In the genomic region with DNA sequence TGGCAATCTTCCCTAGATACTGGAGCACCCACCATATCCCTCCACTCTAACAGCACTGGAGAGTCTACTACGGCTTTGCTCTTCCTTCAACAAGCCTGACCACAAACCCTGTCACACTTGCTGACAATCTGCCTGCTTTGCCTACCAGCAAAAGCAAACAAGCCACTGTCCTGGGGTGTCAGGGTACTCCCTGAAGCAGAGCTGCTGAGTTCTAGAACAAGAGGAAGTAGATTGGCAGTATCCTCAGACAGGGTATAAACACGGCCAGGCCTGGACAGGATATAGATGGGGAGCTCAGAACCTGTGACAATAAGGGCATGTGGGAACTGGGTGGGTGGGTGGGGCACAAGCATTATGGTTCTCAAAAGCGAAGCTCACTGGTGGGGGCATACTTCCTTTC, we compare ENCODE assay signal across 15 mouse cellular contexts. TPM values are rescaled to one million over a fixed set of nuclear protein-coding genes. Genes with fewer than 3 reads are reported as not detected.
DNase-seq lines count a peak whose midpoint lies in the region; ATAC-seq and TF ChIP-seq lines count a peak whose summit lies in the region.
"Had no signal": no experiment of that assay in that cellular context is flagged by ENCODE, and none has a peak within 500 bp of the region (broad histone marks: within the 10 kb centered on the region; RNA-seq: fewer than 3 reads in every experiment).

No protein-coding gene starts in this region.

- ATAC-seq in heart, embryonic 15.5 days (replicated peaks; ENCODE audit: insufficient number of reproducible peaks, insufficient read depth, low FRiP score, low read depth) = no peak

- H3K27ac ChIP-seq in heart, embryonic 15.5 days = peak overlapping the region; percentile 92

- no peak overlapping the region for H3K4me3 ChIP-seq in heart, embryonic 15.5 days
- no peak overlapping the region for H3K4me3 ChIP-seq in lung, adult 2 months (replicated peaks; ENCODE audit: extremely low read depth, low read depth, low read length)
- H3K4me3 ChIP-seq: embryonic facial prominence, embryonic 15.5 days; neural tube, embryonic 15.5 days had no signal

- WGBS in heart, embryonic 15.5 days = 77% methylated on average over 3 of the region's 3 CpGs
- WGBS in lung, adult 2 months = 49% methylated on average over 3 of the region's 3 CpGs

- no peaks in the 10 kb centered on the region for H3K27me3 ChIP-seq in heart, embryonic 15.5 days
- H3K27me3 ChIP-seq: embryonic facial prominence, embryonic 15.5 days; neural tube, embryonic 15.5 days had no signal

- no peak overlapping the region for H3K9ac ChIP-seq in heart, embryonic 15.5 days
- H3K9ac ChIP-seq: embryonic facial prominence, embryonic 15.5 days; neural tube, embryonic 15.5 days had no signal

- no peak for TF ChIP-seq CTCF in lung, adult 2 months (IDR thresholded peaks at IDR 0.05; ENCODE audit: insufficient read depth, low read length)

- no peaks in the 10 kb centered on the region for H3K9me3 ChIP-seq in heart, embryonic 15.5 days (replicated peaks)
- H3K9me3 ChIP-seq: embryonic facial prominence, embryonic 15.5 days; neural tube, embryonic 15.5 days had no signal

- H3K36me3 ChIP-seq in heart, embryonic 15.5 days = peaks cover 5% of the 10 kb centered on the region; the same call in 1 of the 2 replicates

- peaks cover 74% of the 10 kb centered on the region for H3K4me1 ChIP-seq in heart, embryonic 15.5 days (replicated peaks)
- peaks cover 45% of the 10 kb centered on the region for H3K4me1 ChIP-seq in lung, adult 2 months (ENCODE audit: control insufficient read depth, insufficient read depth, low read length)

- TF ChIP-seq POLR2A in lung, adult 2 months (IDR thresholded peaks at IDR 0.05; ENCODE audit: borderline replicate concordance, extremely low read depth, low read depth, low read length) = no peak

- no peak for DNase-seq in heart, postnatal 4 days
- DNase-seq in lung, postnatal 25 days (ENCODE audit: low spot score) = peak; percentile 66
- DNase-seq in lung, adult 2 months = no peak
- peak; percentile 69 for DNase-seq in T-cell, adult 2 months (ENCODE audit: low spot score)
- DNase-seq in natural killer cell, adult 2 months (ENCODE audit: low spot score in 2 of 2) = peak; percentile 77 to 86
- no peak for DNase-seq in left cerebral cortex, adult 9 months (ENCODE audit: low spot score in 2 of 2)
- DNase-seq in thymus, postnatal 10 days (ENCODE audit: low spot score in 2 of 2) = no peak
- DNase-seq: cerebellum, postnatal 14 days; kidney, postnatal 36 days; left cerebral cortex, postnatal 4 days; thymus, adult 18-20 months had no signal

- H3K4me2 ChIP-seq in heart, embryonic 15.5 days = no peak overlapping the region
- H3K4me2 ChIP-seq: embryonic facial prominence, embryonic 15.5 days; neural tube, embryonic 15.5 days had no signal

RNA-seq across cellular contexts. Expression of a gene that starts 35.0 kb away (rescaled TPM):
- 5.9 and 10.1 TPM in 2 replicates for polyA plus RNA-seq in heart, embryonic 15.5 days (2015; fragmentation: Nextera tagmentation; extraction: Ambion mirVana)
- total RNA-seq in heart, postnatal 4 days (2021) = 1 to 10 TPM; 6.2 to 8.6 TPM
- 3.5 and 5.3 TPM in 2 replicates for polyA plus RNA-seq in lung, adult 2 months (2012; rRNA removed)
- total RNA-seq: hematopoietic stem cell, adult 5-6 weeks had no signal

RNA-seq across cellular contexts. Expression of a gene that starts 35.1 kb away (rescaled TPM):
- polyA plus RNA-seq in heart, embryonic 15.5 days (2015; fragmentation: Nextera tagmentation; extraction: Ambion mirVana) = 316 and 390 TPM in 2 replicates
- 100 to 1,000 TPM; 286 to 326 TPM for total RNA-seq in heart, postnatal 4 days (2021)
- polyA plus RNA-seq in lung, adult 2 months (2012; rRNA removed) = 96.8 and 103 TPM in 2 replicates

RNA-seq across cellular contexts. Expression of a gene that starts 35.5 kb away (rescaled TPM):
- 1.5 and 1.8 TPM in 2 replicates for polyA plus RNA-seq in heart, embryonic 15.5 days (2015; fragmentation: Nextera tagmentation; extraction: Ambion mirVana)
- under 1 TPM in 1 of 2 experiments, not detected in 1; 0.33 TPM for total RNA-seq in heart, postnatal 4 days (2021)
- polyA plus RNA-seq in lung, adult 2 months (2012; rRNA removed) = 0.70 and 1.0 TPM in 2 replicates
- total RNA-seq: left cerebral cortex, postnatal 4 days had no signal

RNA-seq across cellular contexts. Expression of a gene that starts 50.0 kb away (rescaled TPM):
- polyA plus RNA-seq in heart, embryonic 15.5 days (2015; fragmentation: Nextera tagmentation; extraction: Ambion mirVana) = 0.37 and 0.75 TPM in 2 replicates
- total RNA-seq in heart, postnatal 4 days (2021) = under 1 TPM; 0.50 to 0.74 TPM
- 3.1 TPM in 2 replicates for polyA plus RNA-seq in lung, adult 2 months (2012; rRNA removed)
- total RNA-seq: hematopoietic stem cell, adult 5-6 weeks had no signal

RNA-seq across cellular contexts. Expression of a gene that starts 58.7 kb away (rescaled TPM):
- polyA plus RNA-seq in heart, embryonic 15.5 days (2015; fragmentation: Nextera tagmentation; extraction: Ambion mirVana) = 33.2 and 46.3 TPM in 2 replicates
- 10 to 100 TPM; 75.9 to 79.5 TPM for total RNA-seq in heart, postnatal 4 days (2021)
- polyA plus RNA-seq in lung, adult 2 months (2012; rRNA removed) = 78.1 and 81.8 TPM in 2 replicates

Comparison
In these comparisons a context has a peak if more than half of its experiments do, and no peak if none do; other contexts are left out.
1. DNase-seq: peak in lung, postnatal 25 days (single experiment), T-cell, adult 2 months (single experiment) and natural killer cell, adult 2 months (2 of 2); none in heart, postnatal 4 days (single experiment), lung, adult 2 months (single experiment), left cerebral cortex, adult 9 months (0 of 2) and thymus, postnatal 10 days (0 of 2).